Mouse (Mus musculus) CH12.LX (cell line): ENCODE results near the gene Myt1. TPM values are rescaled to one million over a fixed set of nuclear protein-coding genes. Genes with fewer than 3 reads are reported as not detected.

Source experiments
- DNase-seq: peaks from one replicate; pipeline ENCODE4 v3.0.0-alpha.2; 2013; ENCODE audit errors: extremely low read depth
- H3K27ac ChIP-seq: 2 replicates; pipeline ENCODE4 v1.5.1; 2012; ENCODE audit warnings: low read depth, mild to moderate bottlenecking, control low read depth, moderate library complexity; ENCODE audit not compliant: insufficient read depth
- H3K27me3 ChIP-seq: replicated peaks from 2 replicates; pipeline ENCODE3; 2012; ENCODE audit warnings: inconsistent platforms
- H3K36me3 ChIP-seq, 2 experiments: replicated peaks in 1 of 2; 2 replicates each; pipeline versions ENCODE3 to v1.6.1; 2012; ENCODE audit warnings: inconsistent platforms in 1 of 2, low read length in 1 of 2, mild to moderate bottlenecking in 1 of 2, mixed read lengths in 1 of 2, moderate library complexity in 1 of 2; ENCODE audit not compliant: control insufficient read depth in 1 of 2, insufficient read depth in 1 of 2
- H3K4me1 ChIP-seq, 2 experiments: 2 replicates each; pipeline ENCODE4 v1.6.1; 2012; ENCODE audit warnings: inconsistent platforms in 1 of 2, moderate library complexity in 1 of 2; ENCODE audit not compliant: insufficient read depth in 2 of 2, control insufficient read depth in 1 of 2
- H3K4me2 ChIP-seq: 2 replicates; pipeline ENCODE4 v1.6.1; 2012; ENCODE audit warnings: low read depth, mild to moderate bottlenecking, control low read depth; ENCODE audit not compliant: poor library complexity, insufficient read depth, severe bottlenecking
- H3K4me3 ChIP-seq, 3 experiments: fragments of 150-350 bp in 1 of 3; sonication (generic) in 1 of 3; replicated peaks in 1 of 3; 2 replicates each; pipeline versions ENCODE3 to v1.5.1; 2011 to 2012; ENCODE audit warnings: low read depth in 2 of 3, low read length in 2 of 3, mild to moderate bottlenecking in 2 of 3, moderate library complexity in 2 of 3, control low read depth in 1 of 3, improper control_type of control experiment in 1 of 3, inconsistent platforms in 1 of 3, mixed read lengths in 1 of 3; ENCODE audit not compliant: poor library complexity in 1 of 3
- H3K79me2 ChIP-seq: replicated peaks from 2 replicates; pipeline ENCODE4 v1.6.1; 2012; ENCODE audit warnings: mild to moderate bottlenecking, moderate library complexity; ENCODE audit not compliant: control insufficient read depth, poor library complexity, insufficient read depth, severe bottlenecking; ENCODE audit errors: extremely low read depth
- H3K9ac ChIP-seq: 2 replicates; pipeline ENCODE4 v1.6.1; 2012; ENCODE audit warnings: low read depth, mild to moderate bottlenecking, control low read depth, moderate library complexity; ENCODE audit not compliant: insufficient read depth
- H3K9me3 ChIP-seq: replicated peaks from 2 replicates; pipeline ENCODE3; 2012; ENCODE audit warnings: low read length, inconsistent platforms, mixed read lengths
- BHLHE40 ChIP-seq: IDR thresholded peaks from 2 replicates; pipeline ENCODE4 v1.6.1; 2011; ENCODE audit warnings: mild to moderate bottlenecking, low read depth, low read length, improper control_type of control experiment
- CHD1 ChIP-seq: IDR thresholded peaks from 2 replicates; pipeline ENCODE4 v1.6.1; 2012; ENCODE audit warnings: low read depth, low read length, improper control_type of control experiment, inconsistent platforms
- CHD2 ChIP-seq: IDR thresholded peaks from 2 replicates; pipeline ENCODE4 v1.6.1; 2011; ENCODE audit warnings: low read length, improper control_type of control experiment
- E2F4 ChIP-seq: IDR thresholded peaks from 2 replicates; pipeline ENCODE4 v1.6.1; 2011; ENCODE audit warnings: low read depth, low read length, improper control_type of control experiment; ENCODE audit not compliant: insufficient replicate concordance
- ELF1 ChIP-seq: IDR thresholded peaks from 2 replicates; pipeline ENCODE4 v1.6.1; 2014; ENCODE audit warnings: low read depth, mild to moderate bottlenecking, inconsistent platforms, low read length, improper control_type of control experiment
- GABPA ChIP-seq: IDR thresholded peaks from 2 replicates; pipeline ENCODE4 v1.6.1; 2012; ENCODE audit warnings: low read depth, low read length, improper control_type of control experiment, inconsistent platforms; ENCODE audit not compliant: insufficient replicate concordance
- HCFC1 ChIP-seq: IDR thresholded peaks from 2 replicates; pipeline ENCODE4 v1.6.1; 2012; ENCODE audit warnings: low read depth, mild to moderate bottlenecking, inconsistent platforms, low read length, improper control_type of control experiment
- KAT2A ChIP-seq: IDR thresholded peaks from 2 replicates; pipeline ENCODE4 v1.6.1; 2012; ENCODE audit warnings: low read length, improper control_type of control experiment, inconsistent platforms; ENCODE audit not compliant: insufficient replicate concordance
- MAX ChIP-seq: IDR thresholded peaks from 2 replicates; pipeline ENCODE4 v1.6.1; 2011; ENCODE audit warnings: low read length, improper control_type of control experiment
- MAZ ChIP-seq: IDR thresholded peaks from 2 replicates; pipeline ENCODE4 v1.6.1; 2012; ENCODE audit warnings: low read depth, mild to moderate bottlenecking, inconsistent platforms, low read length, improper control_type of control experiment, moderate library complexity
- MEF2A ChIP-seq: IDR thresholded peaks from 2 replicates; pipeline ENCODE4 v1.6.1; 2014; ENCODE audit warnings: low read depth, mild to moderate bottlenecking, inconsistent platforms, low read length, improper control_type of control experiment, borderline replicate concordance
- MXI1 ChIP-seq: IDR thresholded peaks from 2 replicates; pipeline ENCODE4 v1.6.1; 2011; ENCODE audit warnings: mild to moderate bottlenecking, low read depth, low read length, improper control_type of control experiment
- MYC ChIP-seq: IDR thresholded peaks from 2 replicates; pipeline ENCODE4 v1.6.1; 2011; ENCODE audit warnings: low read depth, mild to moderate bottlenecking, improper control_type of control experiment, low read length
- NELFE ChIP-seq: IDR thresholded peaks from 2 replicates; pipeline ENCODE4 v1.6.1; 2011; ENCODE audit warnings: low read depth, low read length, improper control_type of control experiment
- NRF1 ChIP-seq: IDR thresholded peaks from 2 replicates; pipeline ENCODE4 v1.6.1; 2014; ENCODE audit warnings: low read depth, mild to moderate bottlenecking, inconsistent platforms, low read length, improper control_type of control experiment, moderate library complexity
- POLR2A ChIP-seq: IDR thresholded peaks from 2 replicates; pipeline ENCODE4 v1.6.1; 2011; ENCODE audit warnings: low read depth, mild to moderate bottlenecking, improper control_type of control experiment, low read length
- POLR2AphosphoS2 ChIP-seq: IDR thresholded peaks from 2 replicates; pipeline ENCODE4 v1.6.1; 2011; ENCODE audit warnings: low read depth, low read length, improper control_type of control experiment
- RAD21 ChIP-seq: IDR thresholded peaks from 2 replicates; pipeline ENCODE4 v1.6.1; 2011; ENCODE audit warnings: low read depth, mild to moderate bottlenecking, low read length, improper control_type of control experiment, moderate library complexity
- SIN3A ChIP-seq: IDR thresholded peaks from 2 replicates; pipeline ENCODE4 v1.6.1; 2012; ENCODE audit warnings: low read length, improper control_type of control experiment, inconsistent platforms
- SMC3 ChIP-seq: IDR thresholded peaks from 2 replicates; pipeline ENCODE4 v1.6.1; 2011; ENCODE audit warnings: low read depth, low read length, improper control_type of control experiment
- TBP ChIP-seq: conservative IDR thresholded peaks from 2 replicates; pipeline ENCODE4 v1.6.1; 2011; ENCODE audit warnings: low read depth, low read length, improper control_type of control experiment
- TCF12 ChIP-seq: IDR thresholded peaks from 2 replicates; pipeline ENCODE4 v1.6.1; 2014; ENCODE audit warnings: low read depth, mild to moderate bottlenecking, inconsistent platforms, low read length, improper control_type of control experiment
- ZC3H11A ChIP-seq: IDR thresholded peaks from 2 replicates; pipeline ENCODE4 v1.6.1; 2012; ENCODE audit warnings: low read depth, mild to moderate bottlenecking, inconsistent platforms, low read length, improper control_type of control experiment
- ZMIZ1 ChIP-seq: IDR thresholded peaks from 2 replicates; pipeline ENCODE4 v1.6.1; 2012; ENCODE audit warnings: low read depth, mild to moderate bottlenecking, inconsistent platforms, low read length, improper control_type of control experiment
- dilution Hi-C: fragments of 300-500 bp; cut with MboI; formaldehyde crosslinking; loops from 2 replicates; pipeline ENCODE4 v1.14.3; 2020; ENCODE audit warnings: low sequenced_read_pairs; ENCODE audit not compliant: extremely low pct_unique_long_range_greater_than_20kb, extremely low pct_ligation_motif_present
- in situ Hi-C: fragments of 300-500 bp; cut with MboI; formaldehyde crosslinking; loops from 3 replicates; pipeline ENCODE4 v1.14.3; 2019; ENCODE audit warnings: low sequenced_read_pairs, low pct_ligation_motif_present, low pct_unique_long_range_greater_than_20kb, mixed read lengths
- polyA plus RNA-seq: library from polyadenylated mRNA; unstranded; fragments of >175 nt; gene quantifications from 2 replicates; pipeline ENCODE4 v1.2.1, GENCODE M21; 2012; ENCODE audit warnings: low read depth; ENCODE audit not compliant: insufficient read length
- total RNA-seq, 2 experiments: library from RNA; depleted of rRNA; stranded (reverse); fragments of 300-350 nt in 1 of 2; fragments of >200 nt in 1 of 2; gene quantifications; 2 replicates each; pipeline ENCODE4 v1.2.3; 2012 to 2014

Gene Myt1
- total and polyA plus RNA-seq, 3 experiments: not detected

- Histone ChIP-seq H3K79me2 (peaks cover 3% of the 10 kb centered on the region; the same call in 1 of the 2 replicates), H3K9ac (peak within 1 kb of the TSS; percentile 88), H3K9me3 (no peaks in the 10 kb centered on the region), H3K4me2 (peak within 1 kb of the TSS; percentile 87), H3K36me3 (peaks cover 7 to 15% of the 10 kb centered on the region in 2 experiments), H3K27ac (no peak within 1 kb of the TSS), H3K4me3 (peak within 1 kb of the TSS; percentile 66 to 81 (median 77)), H3K4me1 (peaks cover 0 to 17% of the 10 kb centered on the region in 2 experiments; a peak in 3 of 4 replicates), H3K27me3 (peaks cover 2% of the 10 kb centered on the region)
- peak; percentile 93 for DNase-seq
- dilution Hi-C loops: no loop called here
- TF ChIP-seq NRF1: peak; percentile 97
- TF ChIP-seq ELF1: peak; percentile 56
- TF ChIP-seq SIN3A: peak; percentile 92
- TF ChIP-seq POLR2A: peak; percentile 82
- TF ChIP-seq E2F4: no peak
- TF ChIP-seq SMC3: no peak
- peak; percentile 76 for TF ChIP-seq MAX
- 0 out of 2 replicates have a peak, but pooled peaks have one; percentile 9 for TF ChIP-seq CHD2
- peak; percentile 76; the same call in 1 of the 2 replicates for TF ChIP-seq POLR2AphosphoS2
- TF ChIP-seq MEF2A: 0 out of 2 replicates have a peak, but pooled peaks have one; percentile 51
- 0 out of 2 replicates have a peak, but pooled peaks have one; percentile 13 for TF ChIP-seq MYC
- no peak for TF ChIP-seq MAZ
- peak; percentile 78 for TF ChIP-seq NELFE
- peak; percentile 79 for TF ChIP-seq TCF12
- no peak; the same call in 1 of the 2 replicates for TF ChIP-seq ZMIZ1
- no peak; the same call in 1 of the 2 replicates for TF ChIP-seq GABPA
- TF ChIP-seq CHD1: no peak
- TF ChIP-seq MXI1: peak; percentile 59
- no peak for TF ChIP-seq ZC3H11A
- TF ChIP-seq BHLHE40: peak; percentile 39; the same call in 1 of the 2 replicates
- 0 out of 2 replicates have a peak, but pooled peaks have one; percentile 15 for TF ChIP-seq KAT2A
- no peak for TF ChIP-seq RAD21
- peak; percentile 79 for TF ChIP-seq HCFC1
- peak; percentile 53; the same call in 1 of the 2 replicates for TF ChIP-seq TBP
- in situ Hi-C loops: no loop called here
These were observed 74.5 kb downstream of the Myt1 start, which contains the start of gene Pcmtd2 for GRCm38 (mm10) chr2:181837372-181838292. TSS of gene Pcmtd2 (plus strand) at chr2:181837854.
